Mouse (Mus musculus) thymus, postnatal 36 days (tissue): ENCODE measurements around the gene Fem1a.
A peak's percentile ranks its signal among the peaks of the same experiment; 100 is the strongest.

ENCODE experiments used
- DNase-seq, 2 experiments: peaks; one replicate each; pipeline ENCODE4 v3.0.0; 2022; ENCODE audit warnings: mixed read lengths in 2 of 2

Fem1a gene

GRCm38 (mm10) chr17:56256239-56256881, at the start of gene Fem1a:
Gene Fem1a (plus strand): TSS chr17:56256810.
- DNase-seq: peak; percentile 85 to 93

GRCm38 (mm10) chr17:56206986-56207674, 49.5 kb upstream of the Fem1a start:
- DNase-seq: no peak

DNA sequence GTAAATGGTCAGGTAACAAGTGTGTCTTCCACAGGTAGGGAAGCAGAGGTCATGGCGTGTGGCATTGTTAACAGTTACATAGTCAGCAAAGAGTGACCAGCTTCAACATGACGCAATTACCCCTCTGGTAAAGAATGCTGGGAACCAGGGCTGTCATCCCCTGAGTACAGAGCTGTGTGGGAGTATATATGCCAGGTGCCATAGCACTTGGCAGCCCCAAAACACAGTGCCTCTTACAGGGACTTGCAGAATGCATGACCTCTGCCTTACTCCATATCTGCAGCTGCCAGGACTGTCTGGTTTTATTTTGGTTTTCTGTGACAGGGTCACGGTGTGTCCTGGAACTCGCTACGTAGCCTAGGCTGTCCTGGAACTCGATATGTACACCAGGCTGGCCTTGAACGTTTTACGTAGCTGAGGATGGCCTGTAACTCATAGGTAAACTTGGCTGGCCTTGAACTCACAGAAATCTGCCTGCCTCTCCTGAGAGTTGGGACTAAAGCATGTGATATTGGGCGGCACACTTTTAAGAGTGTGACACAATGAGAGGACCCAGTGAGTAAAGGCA, 48.6 kb upstream of the Fem1a start:
- no peak for DNase-seq

DNA sequence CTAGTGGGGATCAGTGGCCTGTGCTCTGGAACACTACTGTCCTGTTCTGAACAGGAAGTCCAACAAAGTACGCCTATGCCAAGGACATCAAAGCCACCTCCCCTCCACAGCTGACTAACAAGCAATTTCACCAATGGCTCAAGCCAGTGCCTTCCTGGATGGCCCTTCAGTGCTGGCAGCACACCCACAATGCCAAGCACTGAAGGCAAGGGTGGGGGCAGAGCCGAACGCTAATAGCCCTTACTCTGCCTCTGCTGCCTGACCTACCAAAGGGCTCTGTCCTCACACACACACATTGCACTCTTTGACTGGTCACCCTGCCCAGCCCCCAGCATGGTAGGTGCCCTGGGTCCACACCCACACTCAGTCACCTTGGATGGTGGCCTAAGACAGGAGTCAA, 47.8 kb upstream of the Fem1a start:
- DNase-seq: no peak

GRCm38 (mm10) chr17:56211090-56211489, 45.5 kb upstream of the Fem1a start:
- no peak for DNase-seq

DNA sequence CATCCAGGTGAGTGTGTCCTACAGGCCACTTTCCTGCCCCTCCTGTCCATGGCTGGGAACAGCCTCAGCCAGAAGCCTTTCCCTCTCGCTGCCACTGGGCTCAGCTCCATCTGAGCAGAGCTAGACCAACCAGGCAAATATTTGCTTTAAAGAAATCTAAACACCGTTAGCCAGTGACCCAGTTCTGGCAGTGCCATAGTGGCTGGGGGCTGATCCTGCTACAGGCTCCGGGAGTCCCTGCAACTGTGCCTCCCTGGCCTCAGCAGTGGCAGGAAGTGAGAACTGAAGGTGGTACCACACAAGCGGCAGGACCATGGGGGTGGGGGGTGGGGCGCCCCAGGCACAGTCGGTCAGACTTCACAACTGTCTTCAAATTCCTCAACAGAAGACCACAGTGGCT, 43.9 kb upstream of the Fem1a start:
- no peak for DNase-seq

DNA sequence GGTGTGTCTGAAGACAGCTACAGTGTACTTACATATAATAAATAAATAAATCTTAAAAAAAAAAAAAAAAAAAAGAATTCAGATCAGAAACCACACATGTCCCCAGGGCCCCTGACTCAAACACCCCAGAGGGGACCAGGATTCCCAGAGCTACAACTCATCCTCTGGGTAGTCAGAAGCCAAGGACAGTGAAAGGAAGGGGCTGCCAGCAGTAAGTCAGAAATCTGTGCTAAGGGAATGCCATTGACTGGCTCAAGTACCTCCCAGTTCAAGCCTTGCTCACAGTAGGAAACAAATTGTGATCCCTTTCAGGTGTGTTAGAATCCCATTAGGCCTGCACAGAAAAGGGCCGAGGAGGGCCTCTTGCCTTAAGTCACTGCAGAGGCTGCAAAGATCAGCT, 42.4 kb upstream of the Fem1a start:
- DNase-seq: no peak

DNA sequence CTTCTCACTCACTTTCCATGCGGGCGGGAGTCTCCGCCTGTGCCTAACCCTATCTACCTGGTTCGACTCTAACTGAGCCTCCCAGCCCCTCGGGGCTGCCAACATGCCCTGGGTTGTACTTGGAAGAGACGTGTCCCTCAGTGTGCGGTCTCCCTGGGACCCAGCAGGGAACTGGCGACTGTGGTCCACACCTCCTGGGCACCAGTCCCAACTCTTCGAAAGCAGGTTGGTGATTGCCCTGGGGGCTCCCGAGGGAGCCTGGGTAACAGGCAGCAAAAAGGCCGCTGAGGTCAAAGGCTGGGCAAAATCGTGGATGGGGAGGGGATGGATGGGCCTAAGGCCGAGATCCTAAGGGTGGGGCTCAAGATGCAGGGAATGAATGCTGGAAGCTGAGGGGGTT, 38.9 kb upstream of the Fem1a start:
- no peak for DNase-seq

GRCm38 (mm10) chr17:56218377-56219191, 38.0 kb upstream of the Fem1a start, which contains the start of gene Dpp9:
Gene Dpp9 (minus strand): TSS chr17:56218905.
- DNase-seq: peak; percentile 83 to 89

GRCm38 (mm10) chr17:56219251-56219650, 37.4 kb upstream of the Fem1a start:
- no peak for DNase-seq

- no peak for DNase-seq
These were observed 36.8 kb upstream of the Fem1a start for GRCm38 (mm10) chr17:56219805-56220204.

DNA sequence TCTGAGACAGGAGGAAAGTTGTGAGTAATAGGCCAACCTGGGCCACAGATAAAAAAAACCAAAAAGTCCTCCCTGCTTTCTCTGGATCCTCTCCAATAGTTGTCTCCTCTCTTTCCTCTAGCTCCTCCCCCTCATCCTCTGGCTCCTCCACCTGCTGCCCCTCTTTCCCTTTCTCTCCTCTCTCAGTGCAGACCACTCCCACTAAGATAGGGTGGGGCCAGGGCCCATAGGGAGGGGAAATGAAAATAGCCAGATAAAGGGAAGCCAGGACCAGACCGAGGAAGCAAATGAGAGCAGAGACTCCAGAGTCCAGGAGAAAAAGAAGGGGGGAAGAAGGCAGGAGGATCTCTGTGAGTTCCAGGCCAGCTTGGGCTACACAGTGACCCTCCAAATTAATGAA, 31.7 kb upstream of the Fem1a start:
- DNase-seq: no peak

DNA sequence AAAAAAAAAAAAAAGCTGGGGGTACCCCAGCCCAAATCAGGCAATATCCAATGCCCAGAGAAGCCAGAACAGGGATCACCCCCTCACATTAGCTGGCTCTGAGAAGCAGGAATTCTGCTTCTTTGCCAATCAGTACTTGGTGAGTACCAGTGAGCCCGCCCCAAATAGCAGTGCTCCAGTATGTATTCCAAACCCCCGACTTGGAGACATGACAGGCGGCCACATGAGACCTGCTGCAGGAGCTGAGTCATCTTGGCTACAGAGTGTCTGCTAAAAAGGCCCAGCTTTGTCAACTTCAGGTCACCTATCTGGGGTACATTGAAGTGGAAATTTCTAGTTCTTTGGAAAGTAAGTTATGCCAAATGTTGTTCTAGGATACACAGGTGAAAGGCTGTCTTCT, 30.0 kb upstream of the Fem1a start:
- no peak for DNase-seq

DNA sequence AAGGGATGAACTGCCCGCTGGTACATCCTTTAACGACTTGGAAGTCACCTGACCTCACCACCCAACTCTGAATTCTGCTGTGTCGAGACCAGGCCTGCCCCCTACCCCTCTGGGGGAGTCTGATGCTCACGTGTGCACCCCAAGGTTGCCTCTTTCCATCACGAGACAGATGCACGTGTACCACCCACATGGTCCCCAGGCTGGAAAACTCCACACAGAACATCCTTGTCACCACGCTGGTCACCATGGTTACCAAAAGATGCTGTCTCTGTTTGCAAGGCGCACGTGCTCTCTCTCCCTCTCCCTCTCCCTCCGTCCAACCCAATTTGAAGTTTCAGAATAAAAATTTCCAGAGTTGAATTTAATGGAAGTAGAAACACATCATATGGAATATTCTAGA, 26.7 kb upstream of the Fem1a start:
- no peak for DNase-seq

GRCm38 (mm10) chr17:56233389-56233788, 23.2 kb upstream of the Fem1a start:
- DNase-seq: no peak

DNA sequence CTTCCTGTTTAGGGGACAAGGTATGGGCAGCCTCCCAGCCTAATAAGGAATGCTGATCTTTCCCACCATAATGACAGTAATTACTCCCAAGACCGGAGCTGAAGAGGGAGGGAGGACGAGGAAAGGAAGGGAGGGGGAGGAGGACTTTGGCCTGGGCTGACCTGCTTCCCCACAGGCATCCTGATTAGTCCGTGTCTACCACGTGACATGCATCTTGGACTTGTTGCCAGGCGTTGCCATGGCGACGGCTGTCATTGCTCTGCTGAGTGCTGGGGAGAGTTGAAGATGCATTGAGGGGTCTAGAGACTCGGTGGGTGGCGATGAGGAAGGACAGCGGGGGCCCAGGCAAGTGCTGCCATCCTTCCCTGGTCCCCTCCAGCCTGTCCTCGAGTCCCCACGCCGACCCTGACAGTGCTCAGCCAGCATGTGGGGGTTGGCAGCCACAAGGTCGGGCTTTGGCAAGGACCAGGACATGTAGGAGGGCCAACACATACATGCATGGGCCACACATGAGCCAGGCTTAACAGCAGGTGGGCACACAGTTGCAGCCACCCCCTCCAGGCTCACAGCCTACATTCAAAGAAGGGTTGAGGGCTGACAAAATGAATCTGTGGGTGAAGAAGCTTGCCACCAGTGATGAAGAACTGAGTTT, 22.7 kb upstream of the Fem1a start:
- DNase-seq: no peak

GRCm38 (mm10) chr17:56241541-56242401, 14.8 kb upstream of the Fem1a start:
- DNase-seq: peak; percentile 84 to 88

DNA sequence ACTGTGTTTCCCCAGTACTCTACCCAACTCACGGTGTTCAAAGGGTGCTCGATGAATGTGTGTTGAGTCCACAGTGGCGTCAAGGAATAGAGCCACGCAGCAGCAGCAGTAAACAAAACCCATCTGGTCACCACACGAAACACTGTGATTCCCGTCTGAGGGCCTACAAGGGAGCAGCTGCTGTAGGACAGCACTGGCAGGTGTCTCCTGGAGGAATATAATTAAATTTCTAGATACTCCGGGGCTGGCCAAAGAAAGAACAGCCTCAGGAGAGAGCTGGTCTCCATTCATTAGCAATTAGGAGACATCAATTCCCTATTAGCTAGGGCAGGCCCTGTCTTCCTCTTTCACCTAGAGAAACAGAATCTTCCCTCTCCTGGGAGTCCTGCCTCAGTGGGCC, 11.0 kb upstream of the Fem1a start:
- DNase-seq: no peak

DNA sequence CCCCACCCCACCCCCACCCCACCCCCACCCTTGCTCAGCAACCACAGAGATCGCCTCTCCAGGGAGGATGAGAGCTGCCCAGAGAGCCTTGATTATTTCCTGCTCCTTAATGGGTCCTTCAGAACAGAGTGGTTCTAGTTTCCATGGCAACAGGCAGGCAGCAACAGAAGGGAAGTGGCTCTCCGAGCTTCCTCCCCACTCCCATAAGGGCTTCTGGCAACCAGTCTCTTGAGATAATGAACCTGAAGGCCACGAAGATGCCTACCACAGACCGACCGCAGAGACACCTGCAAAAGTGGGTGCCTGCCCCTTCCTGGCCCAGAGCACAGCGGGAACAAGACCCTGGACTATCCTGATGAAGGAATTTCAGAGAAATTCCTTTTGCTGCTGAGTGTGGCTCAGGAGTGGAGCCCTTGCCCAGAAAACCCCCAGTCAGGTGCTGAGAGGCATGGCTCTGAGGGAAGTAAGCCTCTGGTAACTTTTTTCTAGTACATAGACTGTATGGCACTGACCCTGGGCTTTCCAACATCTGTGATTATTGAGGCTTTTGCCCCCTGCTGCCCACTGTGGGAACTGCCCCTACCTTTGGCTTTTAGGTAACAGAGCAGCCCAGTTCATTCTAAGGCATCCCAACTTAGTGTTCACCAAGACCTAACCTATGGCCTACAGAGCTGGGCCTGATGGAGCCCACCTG, 5.3 kb upstream of the Fem1a start:
- DNase-seq: peak; percentile 60 to 69

DNA sequence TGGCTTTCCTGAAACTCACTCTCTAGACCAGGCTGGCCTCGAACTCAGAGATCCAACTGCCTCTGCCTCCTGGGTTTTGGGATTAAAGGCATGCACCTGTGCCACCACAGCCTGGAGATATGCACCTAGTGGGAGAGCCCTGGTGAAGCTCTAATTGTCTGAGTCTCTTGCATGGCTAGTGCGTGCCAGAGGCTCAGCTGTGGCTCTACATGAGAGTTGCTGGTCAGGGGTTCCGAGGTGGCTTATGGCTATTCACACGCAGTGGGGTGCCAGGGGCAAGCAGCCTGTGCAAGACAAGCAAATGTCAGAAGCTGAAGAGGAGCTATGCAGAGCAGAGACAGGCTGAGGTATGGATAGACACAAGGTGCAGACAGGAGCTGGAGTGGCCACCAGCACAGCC, 1.9 kb upstream of the Fem1a start:
- no peak for DNase-seq

- DNase-seq: peak in 1 of 2 experiments; percentile 55
These were observed 1.2 kb upstream of the Fem1a start for GRCm38 (mm10) chr17:56255429-56255828.
